Mouse (Mus musculus) cortical plate, adult 2 months (tissue): Measurements from ENCODE around the gene Padi4.

Source experiments
- CTCF ChIP-seq: fragments of 200-500 bp; IDR thresholded peaks from 2 replicates; pipeline ENCODE4 v1.5.1; 2011; ENCODE audit warnings: mild to moderate bottlenecking, control low read depth, low read length; ENCODE audit not compliant: insufficient read depth; ENCODE audit errors: extremely low read depth
- POLR2A ChIP-seq: fragments of 200-500 bp; IDR thresholded peaks from 2 replicates; pipeline ENCODE4 v1.6.1; 2011; ENCODE audit warnings: mild to moderate bottlenecking, low read length, control low read depth; ENCODE audit not compliant: insufficient read depth; ENCODE audit errors: extremely low read depth

DNA sequence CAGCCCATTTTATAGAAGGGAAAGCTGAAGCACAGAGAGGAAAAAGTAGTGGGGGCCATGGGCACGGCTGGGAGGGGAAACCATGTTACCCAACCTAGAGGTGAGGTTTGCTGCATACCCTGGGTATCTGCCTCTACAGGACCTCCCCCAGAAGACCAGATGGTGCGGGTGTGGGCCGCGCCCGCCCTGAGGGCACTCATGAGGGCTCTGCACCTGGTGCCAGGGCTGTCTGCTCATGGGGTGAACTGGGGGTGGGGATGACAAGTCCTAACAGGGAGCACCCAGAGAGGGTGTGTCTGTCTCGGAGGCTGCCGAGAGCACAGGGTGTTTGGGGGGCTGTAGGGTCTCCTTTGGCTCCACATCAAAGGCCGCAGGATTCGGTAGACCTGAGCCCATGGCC is 857 bp upstream of the Padi4 start:
- TF ChIP-seq CTCF (no peak), POLR2A (no peak)
